ENCODE assay signal across 18 mouse cellular contexts in genomic region chr7:141501820-141502555, GRCm38 (mm10). TPM values are rescaled to one million over a fixed set of nuclear protein-coding genes. Genes with fewer than 3 reads are reported as not detected.
DNase-seq lines count a peak whose midpoint lies in the region; TF ChIP-seq lines count a peak whose summit lies in the region.
"Had no signal": no experiment of that assay in that cellular context is flagged by ENCODE, and none has a peak within 500 bp of the region (broad histone marks: within the 10 kb centered on the region; RNA-seq: fewer than 3 reads in every experiment).

No protein-coding gene starts in this region.

- H3K36me3 ChIP-seq in CH12.LX (replicated peaks in 1 of 2; ENCODE audit: control insufficient read depth in 1 of 2, insufficient read depth in 1 of 2, low read length in 1 of 2), result peaks cover 26 to 59% of the 10 kb centered on the region in 2 experiments

- no peak for TF ChIP-seq POLR2A in CH12.LX (IDR thresholded peaks at IDR 0.05; ENCODE audit: low read depth, low read length)

- H3K27ac ChIP-seq in CH12.LX (ENCODE audit: insufficient read depth, low read depth), result no peak overlapping the region
- H3K27ac ChIP-seq: forebrain, embryonic 15.5 days; hindbrain, embryonic 15.5 days; limb, embryonic 12.5 days; macrophage; midbrain, embryonic 12.5 days; neural tube, embryonic 15.5 days had no signal

- no peak overlapping the region for H3K9ac ChIP-seq in CH12.LX (ENCODE audit: insufficient read depth, low read depth)
- H3K9ac ChIP-seq: forebrain, embryonic 15.5 days; hindbrain, embryonic 15.5 days; limb, embryonic 12.5 days; midbrain, embryonic 12.5 days; neural tube, embryonic 15.5 days had no signal

- dilution Hi-C loops in CH12.LX (cut with MboI; ENCODE audit: extremely low pct_ligation_motif_present, extremely low pct_unique_long_range_greater_than_20kb, low sequenced_read_pairs), result no loop called here

- DNase-seq in cerebellum, postnatal 14 days, result peak; percentile 79 to 81
- no peak for DNase-seq in cerebellum, adult 8-10 months
- DNase-seq in CH12.LX (ENCODE audit: extremely low read depth) (no peak), NIH3T3 (ENCODE audit: low read depth) (peak; percentile 33)
- DNase-seq in c-Kit-negative CD71-positive TER-119-positive erythroid progenitor cells, embryonic 14.5 days (ENCODE audit: low read depth, low spot score), result peak; percentile 38
- no peak for DNase-seq in retina, embryonic 14.5 days (ENCODE audit: low spot score)
- DNase-seq in spleen, postnatal 4 days (ENCODE audit: low spot score in 2 of 2), result no peak
- DNase-seq: gastrocnemius, postnatal 36 days; heart, postnatal 10 days; lung, adult 2 months; thymus, adult 18-20 months had no signal

- no peak overlapping the region for H3K4me3 ChIP-seq in CH12.LX (replicated peaks in 1 of 3; ENCODE audit: low read depth in 2 of 3, low read length in 2 of 3, poor library complexity in 1 of 3)
- H3K4me3 ChIP-seq: forebrain, embryonic 15.5 days; hindbrain, embryonic 15.5 days; limb, embryonic 12.5 days; midbrain, embryonic 12.5 days; myocyte; neural tube, embryonic 15.5 days had no signal

- TF ChIP-seq RAD21 in CH12.LX (IDR thresholded peaks at IDR 0.05; ENCODE audit: low read depth, low read length), result no peak

- H3K4me2 ChIP-seq in CH12.LX (ENCODE audit: insufficient read depth, low read depth, poor library complexity, severe bottlenecking), result no peak overlapping the region
- H3K4me2 ChIP-seq: forebrain, embryonic 15.5 days; hindbrain, embryonic 15.5 days; limb, embryonic 12.5 days; midbrain, embryonic 12.5 days; neural tube, embryonic 15.5 days had no signal

- no peak for TF ChIP-seq CTCF in CH12.LX (conservative IDR thresholded peaks at IDR 0.05 in 1 of 2, IDR thresholded peaks at IDR 0.05 in 1 of 2; ENCODE audit: low read depth in 2 of 2, low read length in 2 of 2)

- H3K9me3 ChIP-seq in CH12.LX (replicated peaks; ENCODE audit: low read length), result no peaks in the 10 kb centered on the region
- H3K9me3 ChIP-seq: forebrain, embryonic 15.5 days; hindbrain, embryonic 15.5 days; limb, embryonic 12.5 days; midbrain, embryonic 12.5 days; neural tube, embryonic 15.5 days had no signal

- peaks cover 2 to 11% of the 10 kb centered on the region in 2 experiments; a peak in 1 of 4 replicates for H3K4me1 ChIP-seq in CH12.LX (ENCODE audit: control insufficient read depth in 1 of 2, insufficient read depth in 2 of 2)
- H3K4me1 ChIP-seq: forebrain, embryonic 15.5 days; hindbrain, embryonic 15.5 days; limb, embryonic 12.5 days; midbrain, embryonic 12.5 days; neural tube, embryonic 15.5 days had no signal

- no peak for TF ChIP-seq EP300 in CH12.LX (IDR thresholded peaks at IDR 0.05; ENCODE audit: low read length)

- in situ Hi-C loops in CH12.LX (cut with MboI; ENCODE audit: low pct_ligation_motif_present, low pct_unique_long_range_greater_than_20kb, low sequenced_read_pairs), result no loop called here

- no peaks in the 10 kb centered on the region for H3K27me3 ChIP-seq in CH12.LX (replicated peaks)
- H3K27me3 ChIP-seq: forebrain, embryonic 15.5 days; hindbrain, embryonic 15.5 days; limb, embryonic 12.5 days; midbrain, embryonic 12.5 days; neural tube, embryonic 15.5 days had no signal

- no peaks in the 10 kb centered on the region for H3K79me2 ChIP-seq in CH12.LX (replicated peaks; ENCODE audit: control insufficient read depth, extremely low read depth, insufficient read depth, poor library complexity, severe bottlenecking)

TF ChIP-seq in CH12.LX, 34 proteins besides CTCF, POLR2A, EP300 and RAD21:
- TF ChIP-seq SIN3A (IDR thresholded peaks at IDR 0.05; ENCODE audit: low read length), result no peak
- TF ChIP-seq MAFK (IDR thresholded peaks at IDR 0.05; ENCODE audit: insufficient replicate concordance, low read length), result peak; percentile 24; the same call in 1 of the 2 replicates

RNA-seq across cellular contexts. Expression of gene Tspan4, which starts 26.9 kb away (rescaled TPM):
- total RNA-seq in CH12.LX (2012; rRNA removed) (28.9 and 30.0 TPM in 2 replicates), CH12.LX (2014; rRNA removed) (23.8 and 28.4 TPM in 2 replicates)
- 20.3 and 21.2 TPM in 2 replicates for polyA plus RNA-seq in CH12.LX (2012; ENCODE audit: insufficient read length, low read depth)

RNA-seq across cellular contexts. Expression of gene Polr2l, which starts 27.1 kb away (rescaled TPM):
- total RNA-seq in CH12.LX (2012; rRNA removed), result 82.3 and 109 TPM in 2 replicates
- total RNA-seq in CH12.LX (2014; rRNA removed), result 35.7 and 37.1 TPM in 2 replicates
- 57.5 and 64.8 TPM in 2 replicates for polyA plus RNA-seq in CH12.LX (2012; ENCODE audit: insufficient read length, low read depth)

RNA-seq across cellular contexts. Expression of gene Cd151, which starts 34.8 kb away (rescaled TPM):
- total RNA-seq in CH12.LX (2012; rRNA removed) (14.9 and 15.0 TPM in 2 replicates), CH12.LX (2014; rRNA removed) (10.1 and 10.6 TPM in 2 replicates)
- polyA plus RNA-seq in CH12.LX (2012; ENCODE audit: insufficient read length, low read depth), result 13.5 and 21.1 TPM in 2 replicates

RNA-seq across cellular contexts. Expression of gene Chid1, which starts 37.7 kb away (rescaled TPM):
- total RNA-seq in CH12.LX (2012; rRNA removed) (49.6 and 50.5 TPM in 2 replicates), CH12.LX (2014; rRNA removed) (27.0 and 31.9 TPM in 2 replicates)
- polyA plus RNA-seq in CH12.LX (2012; ENCODE audit: insufficient read length, low read depth), result 42.3 and 47.5 TPM in 2 replicates

RNA-seq across cellular contexts. Expression of gene Cracr2b, which starts 41.1 kb away (rescaled TPM):
- total RNA-seq in CH12.LX (2012; rRNA removed) (not detected in 2 replicates), CH12.LX (2014; rRNA removed) (not detected in 2 replicates)
- polyA plus RNA-seq in CH12.LX (2012; ENCODE audit: insufficient read length, low read depth), result not detected in 2 replicates

Comparison
In these comparisons a context has a peak if more than half of its experiments do, and no peak if none do; other contexts are left out.
1. DNase-seq: peak in cerebellum, postnatal 14 days (2 of 2), NIH3T3 (single experiment) and c-Kit-negative CD71-positive TER-119-positive erythroid progenitor cells, embryonic 14.5 days (single experiment); none in cerebellum, adult 8-10 months (single experiment), CH12.LX (single experiment), retina, embryonic 14.5 days (single experiment) and spleen, postnatal 4 days (0 of 2).